Mouse (Mus musculus): ENCODE measurements at regions not wholly inside any gene's neighbourhood (a gene's known extent, or its start where the extent isn't known, plus 50 kb on each side); places are given as distances from the start of the nearest gene placed in this dataset.
"Not testable (repeated sequence)": the region's sequence is repeated elsewhere in the genome, so short reads cannot be mapped to it uniquely, and the experiment has no call there.

GRCm38 (mm10) chr13:57044455-57044854 is 148.7 kb upstream of the Trpc7 start:
- no peak for DNase-seq

DNA sequence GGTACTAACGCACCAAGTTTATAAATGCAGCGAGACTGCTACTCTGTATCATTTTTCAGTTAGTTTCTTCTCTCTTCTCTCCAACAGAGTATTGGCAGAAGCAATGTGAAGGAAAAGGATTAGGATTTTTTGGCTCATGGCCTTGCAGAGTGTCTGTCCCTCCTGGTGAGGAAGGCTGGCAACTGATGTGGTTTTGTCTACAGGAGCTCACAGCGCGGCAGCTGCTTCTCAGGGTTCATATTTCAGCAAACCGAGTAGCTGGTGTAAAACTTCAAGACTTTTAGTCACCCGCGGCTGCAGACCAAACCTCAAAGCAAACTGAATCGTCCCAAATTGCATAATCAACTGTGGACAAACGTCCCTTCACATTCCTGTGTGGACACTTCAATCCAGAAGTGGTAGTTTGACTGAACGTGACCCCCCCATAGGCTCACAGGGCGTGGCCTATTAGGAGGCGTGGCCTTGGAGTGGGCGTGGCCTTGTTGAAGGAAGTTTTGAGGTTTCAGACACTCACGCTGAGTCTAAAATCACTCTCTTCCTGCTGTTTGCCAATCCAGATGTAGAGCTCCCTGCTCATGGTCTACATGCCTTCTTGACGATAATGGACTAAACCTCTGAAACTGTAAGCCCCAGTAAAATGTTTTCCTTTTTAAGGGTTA is 147.7 kb upstream of the Trpc7 start:
- DNase-seq = peak; percentile 3 to 22

- DNase-seq = no peak
These were observed 146.7 kb upstream of the Trpc7 start for GRCm38 (mm10) chr13:57042514-57042913.

DNA sequence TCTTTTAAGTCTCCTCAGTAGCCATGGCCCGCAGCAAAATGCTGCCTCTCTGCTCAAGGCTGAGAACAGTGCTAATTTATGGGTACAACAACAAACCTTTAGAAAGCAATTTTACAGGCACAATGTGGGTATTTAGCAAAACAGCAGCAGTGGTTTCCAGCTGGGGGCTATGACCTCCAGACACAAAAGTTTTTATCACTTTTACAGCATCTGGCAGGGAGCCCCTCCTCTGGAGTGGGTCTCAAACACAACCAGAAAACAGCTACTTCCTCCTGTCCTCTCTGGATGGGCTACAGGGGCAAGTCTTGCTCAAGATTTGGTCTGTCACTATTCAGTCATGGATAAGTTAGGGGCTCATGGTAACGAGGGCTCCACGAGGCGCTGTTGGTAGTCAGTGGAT is 137.1 kb upstream of the Trpc7 start:
- no peak for DNase-seq

DNA sequence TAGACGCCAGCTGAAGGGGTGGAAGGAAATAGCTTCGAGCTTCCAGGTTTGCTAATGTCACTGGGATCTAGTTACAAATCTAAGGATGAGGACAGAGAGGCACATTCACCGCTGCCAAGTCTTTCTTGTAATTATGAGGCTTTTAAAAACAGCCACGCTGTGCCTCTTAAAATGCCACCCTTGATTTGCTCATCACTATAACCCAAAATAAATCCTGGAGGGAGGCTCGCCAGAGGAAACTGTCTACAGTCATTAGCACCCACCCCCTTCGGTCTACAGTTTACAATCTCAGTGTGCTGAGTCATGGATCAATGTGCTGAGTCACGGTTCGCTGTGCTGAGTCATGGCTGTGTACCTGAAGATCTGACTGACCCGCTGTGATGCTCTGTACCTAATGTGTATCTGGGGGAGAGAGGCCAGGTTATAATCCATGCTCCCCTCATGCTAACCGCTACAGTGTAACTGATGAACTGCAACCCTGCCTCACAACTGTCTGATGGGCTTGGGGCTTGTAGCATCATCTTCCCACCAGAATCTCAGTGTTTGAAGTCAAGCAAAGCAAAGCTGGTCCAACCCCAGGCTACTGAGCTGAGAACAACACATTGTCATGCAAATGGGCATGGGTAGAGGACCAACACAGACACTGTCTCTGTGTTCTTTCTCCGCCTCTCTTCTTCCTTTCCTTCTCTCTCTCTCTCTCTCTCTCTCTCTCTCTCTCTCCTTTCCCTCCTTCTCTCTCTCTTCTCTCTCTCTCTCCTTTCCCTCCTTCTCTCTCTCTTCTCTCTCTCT is 122.0 kb upstream of the Trpc7 start:
- DNase-seq = no peak

DNA sequence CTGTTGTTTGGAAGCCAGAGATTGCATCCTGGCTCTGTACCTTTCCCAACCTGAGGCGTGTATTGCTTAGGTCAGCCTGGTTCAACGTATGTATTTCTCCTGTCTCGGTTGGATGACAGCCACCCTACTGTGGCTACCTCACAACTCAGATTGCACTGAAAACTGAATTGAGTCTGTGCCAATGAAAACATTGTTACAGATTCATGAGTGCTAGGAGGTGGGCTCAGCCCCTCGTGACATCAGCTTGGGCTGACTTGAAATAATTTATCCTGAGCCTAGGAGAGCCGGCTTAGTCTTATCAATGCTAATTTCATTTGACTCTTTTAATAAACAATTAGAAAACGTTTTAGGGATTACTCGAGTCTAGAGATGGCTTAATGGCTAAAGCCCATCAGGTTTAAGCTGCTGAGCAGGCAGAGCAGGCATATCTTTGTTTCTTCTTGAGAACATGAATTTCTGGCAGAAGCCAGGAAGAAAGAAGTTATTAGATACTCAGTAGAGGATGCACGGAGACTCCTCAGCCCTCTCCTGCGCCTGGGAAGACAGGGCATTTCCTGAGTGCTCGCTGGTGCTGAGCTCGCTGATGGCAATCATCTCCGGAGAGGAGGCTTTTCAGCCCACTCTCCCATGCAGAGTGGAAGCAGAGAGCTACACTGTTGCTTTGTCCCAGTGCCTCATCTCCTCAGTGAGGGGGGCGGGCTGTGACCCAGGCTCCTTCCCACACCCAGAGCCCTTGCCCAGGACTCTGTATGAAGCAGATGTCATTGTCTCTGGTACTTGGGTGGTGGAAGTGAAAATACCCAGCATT is 120.9 kb upstream of the Trpc7 start:
- no peak for DNase-seq

GRCm38 (mm10) chr13:57007236-57007635 is 111.4 kb upstream of the Trpc7 start:
- DNase-seq = not testable (repeated sequence)

DNA sequence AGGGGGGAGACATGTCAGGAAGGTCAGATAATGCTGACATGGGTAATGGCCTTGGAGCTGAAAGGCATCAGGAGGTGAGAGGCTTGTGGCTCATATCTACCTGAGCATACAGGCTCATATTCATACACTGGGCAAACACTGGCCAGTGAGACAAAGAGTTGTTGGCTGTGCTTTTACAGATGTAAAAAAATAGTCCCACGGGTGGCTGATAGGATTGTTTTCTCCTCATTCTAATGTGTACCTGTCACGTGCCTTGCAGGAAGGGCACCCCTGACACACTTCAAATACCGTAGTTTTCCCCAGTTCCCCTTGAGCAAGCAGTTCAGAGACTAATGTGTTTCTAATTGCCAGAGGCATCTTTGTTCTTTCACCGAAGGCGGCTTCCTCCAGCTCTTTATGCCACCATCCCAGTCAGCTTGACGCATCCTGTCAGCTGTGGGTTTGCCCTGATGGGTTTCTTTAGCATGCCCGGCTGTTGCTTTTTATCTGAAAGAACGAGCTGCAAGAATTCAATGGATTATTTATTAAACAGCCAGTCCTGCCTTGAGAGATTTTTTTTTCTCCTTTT is 107.9 kb upstream of the Trpc7 start:
- DNase-seq = no peak

DNA sequence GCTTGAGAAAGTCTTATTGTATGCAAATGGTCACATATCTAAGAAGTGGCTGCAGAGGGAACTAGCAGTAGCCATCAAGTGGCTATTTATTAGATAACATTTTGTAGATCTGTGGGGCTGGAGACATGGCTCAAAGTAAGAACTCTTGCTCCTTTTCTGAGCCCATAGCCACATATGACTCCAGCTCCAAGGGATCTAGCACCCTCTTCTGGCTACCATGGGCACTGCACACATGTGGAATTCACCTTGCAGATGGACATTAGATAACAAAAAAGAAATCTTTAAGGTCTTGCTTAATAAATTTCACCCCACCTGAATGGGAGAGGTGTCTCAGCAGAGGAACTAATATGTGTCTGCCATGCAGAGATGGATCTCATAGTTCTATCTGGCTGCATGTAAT is 96.2 kb upstream of the Trpc7 start:
- DNase-seq = no peak

DNA sequence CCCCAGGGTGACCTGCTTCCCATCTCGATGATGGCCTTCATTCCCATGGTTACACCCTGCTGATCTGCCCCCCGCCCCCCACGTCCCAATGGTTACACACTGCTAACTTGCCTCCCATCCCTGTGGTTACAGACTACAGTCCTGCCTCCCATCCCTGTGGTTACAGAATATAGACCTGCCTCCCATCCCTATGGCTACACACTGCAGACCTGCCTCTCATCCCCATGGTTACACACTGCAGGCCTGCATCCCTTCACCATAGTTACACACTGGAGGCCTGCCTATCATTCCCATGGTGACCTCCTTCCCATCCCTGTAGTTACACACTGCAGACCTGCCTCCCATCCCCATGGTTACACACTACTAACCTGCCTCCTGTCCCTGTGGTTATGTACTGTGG is 78.3 kb upstream of the Trpc7 start:
- no peak for DNase-seq

DNA sequence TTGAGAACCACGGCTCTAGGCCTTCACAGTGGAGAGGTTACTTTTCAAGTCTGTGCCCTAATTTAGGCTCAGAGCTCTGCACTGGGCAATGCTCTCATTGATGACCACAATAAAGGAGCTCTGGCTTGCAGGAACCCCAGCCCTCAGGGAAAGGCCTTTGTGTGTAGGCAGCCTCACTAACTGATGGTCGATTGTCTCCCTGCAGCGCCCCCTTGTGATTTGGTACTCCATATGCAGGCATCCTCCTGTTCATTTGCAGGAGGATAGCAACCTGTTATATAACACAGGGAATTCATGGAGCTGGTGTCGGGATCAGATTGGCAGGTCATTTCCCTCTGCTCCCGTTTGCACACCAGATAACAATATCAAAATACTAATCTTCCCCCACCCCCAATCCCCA is 59.6 kb upstream of the Trpc7 start:
- DNase-seq = no peak

DNA sequence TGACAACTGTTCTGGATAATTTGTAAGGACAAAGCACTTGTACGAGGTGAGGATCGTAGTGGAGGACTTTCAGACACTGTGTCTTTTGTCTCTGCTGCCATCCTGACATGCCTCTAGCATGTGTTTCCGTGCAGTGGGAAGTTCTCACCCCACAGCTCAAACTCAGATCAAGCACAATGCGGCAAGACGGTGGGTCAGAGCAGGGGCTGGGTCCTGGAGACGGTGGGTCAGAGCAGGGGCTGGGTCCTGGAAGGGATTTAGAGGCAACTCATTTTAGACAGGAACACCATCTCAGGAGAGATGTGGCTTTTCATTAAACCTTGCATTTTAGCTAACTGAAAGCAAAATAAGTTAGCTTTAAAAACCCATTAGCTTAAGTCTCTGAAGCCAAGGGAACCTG is 52.3 kb upstream of the Trpc7 start:
- no peak for DNase-seq

GRCm38 (mm10) chr13:56947266-56947665 is 51.5 kb upstream of the Trpc7 start:
- DNase-seq = no peak
